Mouse (Mus musculus): ENCODE data around the gene Wdr20.

Gene Wdr20

GRCm38 (mm10) chr12:110821787-110822186, 84.0 kb downstream of the Wdr20 start:
- no peak for DNase-seq (ENCODE audit: low spot score)

GRCm38 (mm10) chr12:110822366-110822765, 84.6 kb downstream of the Wdr20 start:
- no peak for DNase-seq (ENCODE audit: low spot score)

GRCm38 (mm10) chr12:110828908-110829307, 91.2 kb downstream of the Wdr20 start:
- DNase-seq (ENCODE audit: low spot score): no peak

GRCm38 (mm10) chr12:110830293-110831024, 92.7 kb downstream of the Wdr20 start:
- no peak for DNase-seq (ENCODE audit: low spot score)

- no peak for DNase-seq (ENCODE audit: low spot score)
Observed at GRCm38 (mm10) chr12:110835182-110835581, 97.4 kb downstream of the Wdr20 start.

GRCm38 (mm10) chr12:110836729-110837128, 99.0 kb downstream of the Wdr20 start:
- no peak for DNase-seq (ENCODE audit: low spot score)

- no peak for DNase-seq (ENCODE audit: low spot score)
Observed at GRCm38 (mm10) chr12:110837192-110837841, 99.6 kb downstream of the Wdr20 start.

- no peak for DNase-seq (ENCODE audit: low spot score)
Observed at GRCm38 (mm10) chr12:110837850-110838249, 100.1 kb downstream of the Wdr20 start.

- peak; percentile 99 for DNase-seq (ENCODE audit: low spot score)
Observed at GRCm38 (mm10) chr12:110840348-110841198, 102.8 kb downstream of the Wdr20 start, which contains the start of gene Mok. Gene Mok, minus strand, starts transcription at chr12:110840939.

GRCm38 (mm10) chr12:110841731-110842493, 104.2 kb downstream of the Wdr20 start:
- no peak for DNase-seq (ENCODE audit: low spot score)

- DNase-seq (ENCODE audit: low spot score): peak; percentile 74
Observed at GRCm38 (mm10) chr12:110843194-110844048, 105.7 kb downstream of the Wdr20 start.

- no peak for DNase-seq (ENCODE audit: low spot score)
Observed at GRCm38 (mm10) chr12:110844227-110845130, 106.7 kb downstream of the Wdr20 start.

GRCm38 (mm10) chr12:110845131-110845880, 107.6 kb downstream of the Wdr20 start:
- DNase-seq (ENCODE audit: low spot score): peak; percentile 90

GRCm38 (mm10) chr12:110846191-110846765, 108.5 kb downstream of the Wdr20 start:
- DNase-seq (ENCODE audit: low spot score): no peak

GRCm38 (mm10) chr12:110850010-110850928, 112.5 kb downstream of the Wdr20 start, which contains the start of gene Zfp839:
Gene Zfp839, plus strand, starts transcription at chr12:110850253.
- DNase-seq (ENCODE audit: low spot score): peak; percentile 74

- DNase-seq (ENCODE audit: low spot score): no peak
Observed at GRCm38 (mm10) chr12:110850929-110851256, 113.1 kb downstream of the Wdr20 start.

GRCm38 (mm10) chr12:110851414-110851813, 113.7 kb downstream of the Wdr20 start:
- no peak for DNase-seq (ENCODE audit: low spot score)

GRCm38 (mm10) chr12:110851923-110852322, 114.2 kb downstream of the Wdr20 start:
- DNase-seq (ENCODE audit: low spot score): no peak

All from ovary, postnatal 10 days (tissue).